Mouse (Mus musculus): ENCODE measurements at regions not wholly inside any gene's neighbourhood (a gene's known extent, or its start where the extent isn't known, plus 50 kb on each side); places are given as distances from the start of the nearest gene placed in this dataset.

GRCm38 (mm10) chr13:101555371-101555874, 212.6 kb downstream of the Pik3r1 start:
- in situ Hi-C loops (cut with MboI, MseI): no loop called here

- in situ Hi-C loops (cut with MboI, MseI): no loop called here
Observed at GRCm38 (mm10) chr13:101553131-101553549, 214.9 kb downstream of the Pik3r1 start.

- in situ Hi-C loops (cut with MboI, MseI): no loop called here
Observed at GRCm38 (mm10) chr13:101552451-101552850, 215.6 kb downstream of the Pik3r1 start.

GRCm38 (mm10) chr13:101551068-101551467, 216.9 kb downstream of the Pik3r1 start:
- in situ Hi-C loops (cut with MboI, MseI): no loop called here

- in situ Hi-C loops (cut with MboI, MseI): no loop called here
Observed at GRCm38 (mm10) chr13:101550526-101550925, 217.5 kb downstream of the Pik3r1 start.

- in situ Hi-C loops (cut with MboI, MseI): no loop called here
Observed at GRCm38 (mm10) chr13:101547887-101548286, 220.1 kb downstream of the Pik3r1 start.

- in situ Hi-C loops (cut with MboI, MseI): no loop called here
Observed at GRCm38 (mm10) chr13:101547365-101547764, 220.7 kb downstream of the Pik3r1 start.

- in situ Hi-C loops (cut with MboI, MseI): no loop called here
Observed at GRCm38 (mm10) chr13:101545344-101546181, 222.5 kb downstream of the Pik3r1 start.

- in situ Hi-C loops (cut with MboI, MseI): no loop called here
Observed at GRCm38 (mm10) chr13:101540391-101541191, 227.4 kb downstream of the Pik3r1 start.

- in situ Hi-C loops (cut with MboI, MseI): no loop called here
Observed at GRCm38 (mm10) chr13:101538110-101538509, 229.9 kb downstream of the Pik3r1 start.

- in situ Hi-C loops (cut with MboI, MseI): no loop called here
Observed at GRCm38 (mm10) chr13:101536019-101536418, 232.0 kb downstream of the Pik3r1 start.

- in situ Hi-C loops (cut with MboI, MseI): no loop called here
Observed at GRCm38 (mm10) chr13:101535331-101535866, 232.6 kb downstream of the Pik3r1 start.

GRCm38 (mm10) chr13:101534490-101534889, 233.5 kb downstream of the Pik3r1 start:
- in situ Hi-C loops (cut with MboI, MseI): no loop called here

- in situ Hi-C loops (cut with MboI, MseI): no loop called here
Observed at GRCm38 (mm10) chr13:101532913-101533312, 235.1 kb downstream of the Pik3r1 start.

GRCm38 (mm10) chr13:101527691-101528090, 240.3 kb downstream of the Pik3r1 start:
- in situ Hi-C loops (cut with MboI, MseI): no loop called here

GRCm38 (mm10) chr13:101524781-101525180, 243.2 kb downstream of the Pik3r1 start:
- in situ Hi-C loops (cut with MboI, MseI): no loop called here

- in situ Hi-C loops (cut with MboI, MseI): no loop called here
Observed at GRCm38 (mm10) chr13:101524223-101524622, 243.8 kb downstream of the Pik3r1 start.

- in situ Hi-C loops (cut with MboI, MseI): no loop called here
Observed at GRCm38 (mm10) chr13:101523492-101523891, 244.5 kb downstream of the Pik3r1 start.

- in situ Hi-C loops (cut with MboI, MseI): no loop called here
Observed at GRCm38 (mm10) chr13:101522597-101522996, 245.4 kb downstream of the Pik3r1 start.

- in situ Hi-C loops (cut with MboI, MseI): loop anchor here (10.0 kb wide), 1 partner anchor 191 kb away; no protein-coding TSS in a partner anchor
Observed at GRCm38 (mm10) chr13:101513354-101513753, 254.7 kb downstream of the Pik3r1 start.

- in situ Hi-C loops (cut with MboI, MseI): loop anchor here (10.0 kb wide), 1 partner anchor 195 kb away; no protein-coding TSS in a partner anchor
Observed at GRCm38 (mm10) chr13:101509946-101510345, 258.1 kb downstream of the Pik3r1 start.

- in situ Hi-C loops (cut with MboI, MseI): no loop called here
Observed at GRCm38 (mm10) chr13:101508331-101508730, 259.7 kb downstream of the Pik3r1 start.
